Mouse (Mus musculus) kidney, adult 2 months (tissue): ENCODE data around the gene Slc25a12.

Experiments
- CTCF ChIP-seq: fragments of 200-500 bp; conservative IDR thresholded peaks from 2 replicates; pipeline ENCODE4 v1.5.1; 2011; ENCODE audit warnings: low read depth, mild to moderate bottlenecking, control low read depth, low read length, moderate library complexity, mixed read lengths; ENCODE audit not compliant: insufficient read depth, insufficient read length
- POLR2A ChIP-seq: fragments of 200-500 bp; IDR thresholded peaks from one replicate; pipeline ENCODE4 v1.6.1; 2011; ENCODE audit warnings: low read depth, low read length, control low read depth

DNA sequence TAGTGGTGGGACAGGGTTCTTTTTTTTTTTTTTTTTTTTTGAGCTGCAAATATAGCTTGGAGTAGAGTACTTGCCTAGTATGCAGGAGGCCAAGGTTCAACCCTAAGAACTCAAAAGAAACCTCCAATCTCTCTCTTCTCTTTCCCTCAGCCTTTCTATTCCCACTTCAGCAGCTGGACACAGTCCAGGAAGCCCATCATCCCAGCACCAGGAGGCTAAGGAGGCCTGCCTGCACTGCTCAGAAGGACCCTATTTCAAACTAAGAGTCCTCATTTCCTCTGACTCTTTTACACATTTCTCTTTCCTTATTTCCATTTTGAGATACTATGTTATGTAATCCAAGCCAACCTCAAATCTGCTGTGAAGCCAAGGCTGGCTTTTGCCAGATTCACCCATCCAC, 64.3 kb downstream of the Slc25a12 start:
- TF ChIP-seq POLR2A (no peak), CTCF (no peak)
